Comparison of ENCODE assay signal across 19 mouse cellular contexts in the genomic region with DNA sequence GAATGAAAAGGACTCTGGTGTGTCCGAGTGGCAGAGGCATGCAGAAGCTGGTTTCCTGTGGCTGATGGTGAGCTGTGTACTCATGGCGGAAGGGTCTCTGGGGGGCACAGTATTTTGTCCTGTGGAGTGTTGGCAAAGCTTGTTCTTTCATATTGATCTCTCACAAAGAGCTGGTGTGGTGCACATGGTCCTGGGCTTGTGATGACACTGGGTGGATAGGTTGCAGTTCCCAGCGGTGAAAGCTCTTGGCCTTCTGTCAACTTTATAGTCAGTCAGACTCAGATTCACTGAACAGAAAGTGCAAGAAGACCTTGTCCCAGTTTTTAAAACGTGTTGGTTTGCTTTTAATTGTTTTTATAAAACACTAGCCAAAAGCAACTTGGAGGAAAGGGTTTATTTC.
"Had no signal": no experiment of that assay in that cellular context is flagged by ENCODE, and none has a peak within 500 bp of the region (broad histone marks: within the 10 kb centered on the region; RNA-seq: fewer than 3 reads in every experiment).

No protein-coding gene starts in this region.

- H3K4me3 ChIP-seq: intestine, embryonic 15.5 days; left cerebral cortex, adult 2 months; limb, embryonic 12.5 days; liver, embryonic 12.5 days; liver, embryonic 15.5 days; megakaryocyte, embryonic 14.5 days; stomach, embryonic 15.5 days had no signal

- H3K27ac ChIP-seq: intestine, embryonic 15.5 days; left cerebral cortex, adult 2 months; limb, embryonic 12.5 days; liver, embryonic 12.5 days; liver, embryonic 15.5 days; stomach, embryonic 15.5 days had no signal

- H3K4me2 ChIP-seq: intestine, embryonic 15.5 days; limb, embryonic 12.5 days; liver, embryonic 12.5 days; liver, embryonic 15.5 days; midbrain, embryonic 11.5 days; stomach, embryonic 15.5 days had no signal

- ATAC-seq: intestine, embryonic 15.5 days; liver, embryonic 12.5 days; lung, postnatal 0 days had no signal

- H3K9me3 ChIP-seq: intestine, embryonic 15.5 days; limb, embryonic 12.5 days; liver, embryonic 12.5 days; liver, embryonic 15.5 days; megakaryocyte, embryonic 14.5 days; stomach, embryonic 15.5 days had no signal

- DNase-seq: kidney, adult 11 months; kidney, postnatal 10 days; layer of hippocampus, adult 9-11 months; lung, adult 2 months; lung, postnatal 36 days; midbrain, embryonic 14.5 days; retina, postnatal 1 day; right cerebral cortex, postnatal 25 days; spleen, adult 18-20 months; thymus, postnatal 25 days had no signal

- H3K9ac ChIP-seq: intestine, embryonic 15.5 days; limb, embryonic 12.5 days; liver, embryonic 12.5 days; liver, embryonic 15.5 days; stomach, embryonic 15.5 days had no signal

- H3K27me3 ChIP-seq: intestine, embryonic 15.5 days; limb, embryonic 12.5 days; liver, embryonic 12.5 days; liver, embryonic 15.5 days; megakaryocyte, embryonic 14.5 days; stomach, embryonic 15.5 days had no signal

- H3K4me1 ChIP-seq: intestine, embryonic 15.5 days had no signal
